Mouse (Mus musculus) limb, embryonic 10.5 days (tissue): ENCODE measurements around the gene Pum2. TPM values are rescaled to one million over a fixed set of nuclear protein-coding genes. Genes with fewer than 3 reads are reported as not detected.
A peak's percentile ranks its signal among the peaks of the same experiment; 100 is the strongest.

Source experiments
- DNase-seq: peaks from one replicate; pipeline ENCODE4 v3.0.0-alpha.2; 2017; ENCODE audit warnings: low spot score
- H3K27ac ChIP-seq: fragments of 300-500 bp; sonication (generic); 2 replicates; pipeline ENCODE4 v1.5.1; 2016; ENCODE audit warnings: mild to moderate bottlenecking
- H3K27me3 ChIP-seq: fragments of 300-500 bp; sonication (generic); 2 replicates; pipeline ENCODE4 v1.6.1; 2016; ENCODE audit warnings: low read depth, mild to moderate bottlenecking; ENCODE audit not compliant: poor library complexity, severe bottlenecking
- H3K36me3 ChIP-seq: fragments of 300-500 bp; sonication (generic); 2 replicates; pipeline ENCODE4 v1.6.1; 2016; ENCODE audit warnings: mild to moderate bottlenecking, moderate library complexity
- H3K4me1 ChIP-seq: fragments of 300-500 bp; sonication (generic); 2 replicates; pipeline ENCODE4 v1.6.1; 2016
- H3K4me3 ChIP-seq: fragments of 300-500 bp; sonication (generic); 2 replicates; pipeline ENCODE4 v1.5.1; 2016; ENCODE audit warnings: mild to moderate bottlenecking, moderate library complexity
- H3K9me3 ChIP-seq: fragments of 300-500 bp; sonication (generic); replicated peaks from 2 replicates; pipeline ENCODE4 v1.6.1; 2016; ENCODE audit warnings: mild to moderate bottlenecking
- WGBS: fragments of 180-500 bp; shearing (Covaris S2); methylation state at CpG from one replicate; pipeline ENCODE4 v1.1.7; 2016; 5-methylcytosine and 5-hydroxymethylcytosine counted together
- polyA plus RNA-seq: library from polyadenylated mRNA; unstranded; fragments of >200 nt; fragmentation: Nextera tagmentation; extraction: Ambion mirVana; gene quantifications from 2 replicates; pipeline ENCODE4 v1.2.1, GENCODE M21; 2016

Pum2 gene
- polyA plus RNA-seq, 1 experiment from 2014 or later = 65.6 TPM

GRCm38 (mm10) chr12:8656596-8656995 is 17.3 kb upstream of the Pum2 start:
- no peaks in the 10 kb centered on the region for H3K36me3 ChIP-seq
- H3K4me1 ChIP-seq = no peaks in the 10 kb centered on the region
- H3K27me3 ChIP-seq = no peaks in the 10 kb centered on the region
- H3K9me3 ChIP-seq = no peaks in the 10 kb centered on the region
- 80% methylated on average over 4 of the region's 4 CpGs for WGBS
- DNase-seq = no peak
- H3K27ac ChIP-seq = no peak overlapping the region
- H3K4me3 ChIP-seq = no peak overlapping the region

- H3K36me3 ChIP-seq = no peaks in the 10 kb centered on the region
- DNase-seq = no peak
- H3K4me3 ChIP-seq = no peak overlapping the region
- H3K4me1 ChIP-seq = no peaks in the 10 kb centered on the region
- no peaks in the 10 kb centered on the region for H3K27me3 ChIP-seq
- no peaks in the 10 kb centered on the region for H3K9me3 ChIP-seq
- no peak overlapping the region for H3K27ac ChIP-seq
- WGBS = 74% methylated on average over 10 of the region's 10 CpGs
Measured at GRCm38 (mm10) chr12:8657116-8657515, 16.8 kb upstream of the Pum2 start.

GRCm38 (mm10) chr12:8657629-8658366 is 16.1 kb upstream of the Pum2 start:
- Histone ChIP-seq H3K36me3 (no peaks in the 10 kb centered on the region), H3K27me3 (no peaks in the 10 kb centered on the region), H3K27ac (no peak overlapping the region), H3K9me3 (no peaks in the 10 kb centered on the region), H3K4me1 (no peaks in the 10 kb centered on the region), H3K4me3 (no peak overlapping the region)
- no peak for DNase-seq
- WGBS = 82% methylated on average over 6 of the region's 6 CpGs

- H3K27me3 ChIP-seq = no peaks in the 10 kb centered on the region
- H3K9me3 ChIP-seq = no peaks in the 10 kb centered on the region
- no peak for DNase-seq
- WGBS = 91% methylated on average over 15 of the region's 15 CpGs
- no peaks in the 10 kb centered on the region for H3K36me3 ChIP-seq
- H3K27ac ChIP-seq = no peak overlapping the region
- H3K4me1 ChIP-seq = no peaks in the 10 kb centered on the region
- H3K4me3 ChIP-seq = no peak overlapping the region
Measured at GRCm38 (mm10) chr12:8659406-8660279, 14.3 kb upstream of the Pum2 start.

- no peak overlapping the region for H3K4me3 ChIP-seq
- no peak for DNase-seq
- H3K4me1 ChIP-seq = no peaks in the 10 kb centered on the region
- H3K36me3 ChIP-seq = no peaks in the 10 kb centered on the region
- no peaks in the 10 kb centered on the region for H3K27me3 ChIP-seq
- WGBS = 68% methylated on average over 3 of the region's 3 CpGs
- H3K27ac ChIP-seq = no peak overlapping the region
- H3K9me3 ChIP-seq = no peaks in the 10 kb centered on the region
Measured at GRCm38 (mm10) chr12:8661747-8662146, 12.2 kb upstream of the Pum2 start.

GRCm38 (mm10) chr12:8662175-8662574 is 11.8 kb upstream of the Pum2 start:
- WGBS = 37% methylated on average over 2 of the region's 2 CpGs
- H3K36me3 ChIP-seq = no peaks in the 10 kb centered on the region
- no peaks in the 10 kb centered on the region for H3K9me3 ChIP-seq
- H3K4me1 ChIP-seq = no peaks in the 10 kb centered on the region
- no peak overlapping the region for H3K4me3 ChIP-seq
- no peaks in the 10 kb centered on the region for H3K27me3 ChIP-seq
- H3K27ac ChIP-seq = no peak overlapping the region
- no peak for DNase-seq

GRCm38 (mm10) chr12:8662721-8663120 is 11.2 kb upstream of the Pum2 start:
- Histone ChIP-seq H3K27ac (no peak overlapping the region), H3K4me1 (no peaks in the 10 kb centered on the region), H3K36me3 (no peaks in the 10 kb centered on the region), H3K9me3 (no peaks in the 10 kb centered on the region), H3K27me3 (no peaks in the 10 kb centered on the region), H3K4me3 (no peak overlapping the region)
- no peak for DNase-seq
- WGBS = 79% methylated on average over 4 of the region's 4 CpGs

GRCm38 (mm10) chr12:8667473-8668255 is 6.3 kb upstream of the Pum2 start:
- Histone ChIP-seq H3K27ac (no peak overlapping the region), H3K36me3 (no peaks in the 10 kb centered on the region), H3K9me3 (no peaks in the 10 kb centered on the region), H3K27me3 (no peaks in the 10 kb centered on the region), H3K4me1 (no peaks in the 10 kb centered on the region), H3K4me3 (no peak overlapping the region)
- DNase-seq = no peak
- 93% methylated on average over 4 of the region's 4 CpGs for WGBS

- no peak for DNase-seq
- no peaks in the 10 kb centered on the region for H3K9me3 ChIP-seq
- H3K4me1 ChIP-seq = peaks cover 9% of the 10 kb centered on the region
- H3K27me3 ChIP-seq = no peaks in the 10 kb centered on the region
- H3K4me3 ChIP-seq = no peak overlapping the region
- 81% methylated on average over 4 of the region's 4 CpGs for WGBS
- H3K27ac ChIP-seq = no peak overlapping the region
- no peaks in the 10 kb centered on the region for H3K36me3 ChIP-seq
Measured at GRCm38 (mm10) chr12:8669421-8669820, 4.5 kb upstream of the Pum2 start.

- Histone ChIP-seq H3K4me3 (no peak overlapping the region), H3K27ac (no peak overlapping the region), H3K27me3 (no peaks in the 10 kb centered on the region), H3K4me1 (peaks cover 9% of the 10 kb centered on the region), H3K36me3 (no peaks in the 10 kb centered on the region), H3K9me3 (no peaks in the 10 kb centered on the region)
- DNase-seq = no peak
- WGBS = 90% methylated on average over 3 of the region's 3 CpGs
Measured at GRCm38 (mm10) chr12:8669846-8670245, 4.1 kb upstream of the Pum2 start.

GRCm38 (mm10) chr12:8673121-8673973 is 587 bp upstream of the Pum2 start:
- H3K9me3 ChIP-seq = no peaks in the 10 kb centered on the region
- DNase-seq = no peak
- no peaks in the 10 kb centered on the region for H3K27me3 ChIP-seq
- peak overlapping the region; percentile 94 for H3K4me3 ChIP-seq
- H3K4me1 ChIP-seq = peaks cover 19% of the 10 kb centered on the region
- peak overlapping the region; percentile 100 for H3K27ac ChIP-seq
- WGBS = 42% methylated on average over 17 of the region's 17 CpGs
- 0 out of 2 replicates have a peak, but pooled peaks cover 7% of the 10 kb centered on the region for H3K36me3 ChIP-seq

GRCm38 (mm10) chr12:8674377-8674864 is 487 bp downstream of the Pum2 start:
- Histone ChIP-seq H3K4me1 (peaks cover 19% of the 10 kb centered on the region), H3K4me3 (peak overlapping the region; percentile 94), H3K36me3 (peaks cover 12% of the 10 kb centered on the region; the same call in 1 of the 2 replicates), H3K27me3 (no peaks in the 10 kb centered on the region), H3K27ac (peak overlapping the region; percentile 100), H3K9me3 (no peaks in the 10 kb centered on the region)
- DNase-seq = peak; percentile 84
- under 1% methylated on average over 30 of the region's 62 CpGs for WGBS
